Mouse (Mus musculus): ENCODE results near the gene Zmym4.

DNA sequence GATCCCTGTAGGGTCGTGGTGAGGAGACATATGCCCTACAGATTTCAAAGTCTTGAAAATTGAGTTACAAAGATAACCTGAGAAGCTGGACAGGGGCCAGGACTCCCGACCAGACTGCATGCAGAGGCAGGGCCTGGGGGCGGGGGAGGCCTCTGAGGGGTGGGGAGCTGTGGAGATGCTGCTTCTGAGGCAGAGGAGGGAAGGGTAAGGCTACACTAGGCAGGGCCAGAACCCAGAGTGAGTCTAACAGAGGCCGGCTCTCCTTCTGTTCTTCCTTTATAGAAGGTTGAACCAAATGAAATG lies 117.2 kb downstream of the Zmym4 start:
- TF ChIP-seq POLR2A (IDR thresholded peaks at IDR 0.05; ENCODE audit: insufficient read length, low read depth) (no peak), MAX (IDR thresholded peaks at IDR 0.05; ENCODE audit: low read depth) (no peak), POLR2AphosphoS2 (IDR thresholded peaks at IDR 0.05; ENCODE audit: insufficient read length, low read depth) (no peak), MYOG (IDR thresholded peaks at IDR 0.05; ENCODE audit: control insufficient read depth in 1 of 3, insufficient read depth in 1 of 3, insufficient read length in 2 of 3, low read depth in 2 of 3) (no peak), USF1 (IDR thresholded peaks at IDR 0.05; ENCODE audit: low read depth) (no peak), CEBPB (IDR thresholded peaks at IDR 0.05; ENCODE audit: insufficient read depth, poor library complexity, severe bottlenecking) (no peak), E2F4 (IDR thresholded peaks at IDR 0.05; ENCODE audit: insufficient read depth) (no peak), TCF12 (IDR thresholded peaks at IDR 0.05; ENCODE audit: insufficient read depth, poor library complexity, severe bottlenecking) (no peak), MYOD1 (IDR thresholded peaks at IDR 0.05; ENCODE audit: control insufficient read depth in 1 of 3, insufficient read length in 2 of 3, low read depth in 2 of 3) (no peak), TCF3 (IDR thresholded peaks at IDR 0.05; ENCODE audit: insufficient read length, low read depth) (no peak), REST (IDR thresholded peaks at IDR 0.05; ENCODE audit: insufficient read depth, insufficient read length) (no peak), SRF (IDR thresholded peaks at IDR 0.05; ENCODE audit: control insufficient read depth, insufficient read length, low read depth) (no peak)

All from myocyte (in vitro differentiated cells).